Mouse (Mus musculus) midbrain, embryonic 13.5 days (tissue): ENCODE measurements around the gene C530008M17Rik. TPM values are rescaled to one million over a fixed set of nuclear protein-coding genes. Genes with fewer than 3 reads are reported as not detected.

ENCODE experiments used
- ATAC-seq: fragments of 200-750 bp; cut with Nextera tagmentation; 2 replicates; pipeline ENCODE4 v1.8.0; 2017; ENCODE audit warnings: mild to moderate bottlenecking, moderate TSS enrichment, moderate library complexity
- H3K27ac ChIP-seq: fragments of 300-500 bp; sonication (generic); 2 replicates; pipeline ENCODE4 v1.5.1; 2015; ENCODE audit warnings: inconsistent platforms, mild to moderate bottlenecking, moderate library complexity
- H3K27me3 ChIP-seq: fragments of 300-500 bp; sonication (generic); 2 replicates; pipeline ENCODE4 v1.6.1; 2015; ENCODE audit warnings: mild to moderate bottlenecking, inconsistent platforms
- H3K36me3 ChIP-seq: fragments of 300-500 bp; sonication (generic); 2 replicates; pipeline ENCODE4 v1.6.1; 2015; ENCODE audit warnings: mild to moderate bottlenecking, inconsistent platforms
- H3K4me1 ChIP-seq: fragments of 300-500 bp; sonication (generic); replicated peaks from 2 replicates; pipeline ENCODE4 v1.6.1; 2015; ENCODE audit warnings: inconsistent platforms
- H3K4me2 ChIP-seq: fragments of 300-500 bp; sonication (generic); replicated peaks from 2 replicates; pipeline ENCODE4 v1.6.1; 2015; ENCODE audit warnings: moderate library complexity, mild to moderate bottlenecking, inconsistent platforms
- H3K4me3 ChIP-seq: fragments of 300-500 bp; sonication (generic); replicated peaks from 2 replicates; pipeline ENCODE4 v1.5.1; 2015; ENCODE audit warnings: mild to moderate bottlenecking, inconsistent platforms
- H3K9ac ChIP-seq: fragments of 300-500 bp; sonication (generic); replicated peaks from 2 replicates; pipeline ENCODE4 v1.6.1; 2015; ENCODE audit warnings: mild to moderate bottlenecking, inconsistent platforms
- H3K9me3 ChIP-seq: fragments of 300-500 bp; sonication (generic); 2 replicates; pipeline ENCODE4 v1.6.1; 2016; ENCODE audit warnings: mild to moderate bottlenecking, inconsistent platforms
- WGBS: fragments of 180-500 bp; shearing (Covaris S2); methylation state at CpG from one replicate; pipeline ENCODE4 v1.1.7; 2015; 5-methylcytosine and 5-hydroxymethylcytosine counted together
- polyA plus RNA-seq: library from polyadenylated mRNA; unstranded; fragments of >200 nt; fragmentation: Nextera tagmentation; extraction: Ambion mirVana; gene quantifications from 2 replicates; pipeline ENCODE4 v1.2.1, GENCODE M21; 2015

C530008M17Rik gene
- polyA plus RNA-seq, 1 experiment from 2014 or later, result 75.2 TPM

GRCm38 (mm10) chr5:76713743-76714142 is 57.4 kb downstream of the C530008M17Rik start:
- Histone ChIP-seq H3K4me2 (no peak overlapping the region), H3K27ac (no peak overlapping the region), H3K9ac (no peak overlapping the region), H3K4me1 (peaks cover 12% of the 10 kb centered on the region), H3K36me3 (no peaks in the 10 kb centered on the region), H3K27me3 (no peaks in the 10 kb centered on the region), H3K4me3 (no peak overlapping the region), H3K9me3 (no peaks in the 10 kb centered on the region)
- ATAC-seq, result no peak
- 96% methylated on average over 7 of the region's 7 CpGs for WGBS

DNA sequence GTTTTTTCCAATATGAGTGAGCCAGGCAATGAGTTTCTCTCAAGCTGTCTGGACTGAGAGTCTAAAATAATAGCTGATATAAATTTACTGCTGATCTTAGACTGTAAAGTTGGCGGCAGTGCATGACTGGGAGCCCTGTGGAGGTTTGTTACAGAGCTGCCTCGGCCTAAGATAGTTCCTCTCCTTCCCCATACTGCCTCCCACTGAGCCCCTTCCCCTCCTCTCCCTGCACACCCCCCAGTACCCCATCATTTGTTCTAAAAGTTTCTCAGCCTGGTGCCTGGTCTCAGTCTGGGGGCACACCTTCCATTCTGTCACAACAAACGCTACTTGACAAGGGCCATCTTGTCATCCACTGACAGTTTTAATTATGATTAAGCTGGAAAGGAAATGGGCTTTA is 63.6 kb downstream of the C530008M17Rik start:
- ATAC-seq, result no peak
- no peak overlapping the region for H3K9ac ChIP-seq
- no peak overlapping the region for H3K4me3 ChIP-seq
- 82% methylated on average over 3 of the region's 3 CpGs for WGBS
- H3K4me2 ChIP-seq, result no peak overlapping the region
- peaks cover 18% of the 10 kb centered on the region for H3K4me1 ChIP-seq
- no peaks in the 10 kb centered on the region for H3K27me3 ChIP-seq
- H3K9me3 ChIP-seq, result no peaks in the 10 kb centered on the region
- no peak overlapping the region for H3K27ac ChIP-seq
- H3K36me3 ChIP-seq, result peaks cover 26% of the 10 kb centered on the region

- no peak overlapping the region for H3K27ac ChIP-seq
- WGBS, result 100% methylated on average over 2 of the region's 2 CpGs
- H3K4me1 ChIP-seq, result no peaks in the 10 kb centered on the region
- H3K36me3 ChIP-seq, result peaks cover 36% of the 10 kb centered on the region
- ATAC-seq, result no peak
- H3K4me3 ChIP-seq, result no peak overlapping the region
- no peak overlapping the region for H3K4me2 ChIP-seq
- H3K27me3 ChIP-seq, result no peaks in the 10 kb centered on the region
- H3K9me3 ChIP-seq, result no peaks in the 10 kb centered on the region
- no peak overlapping the region for H3K9ac ChIP-seq
These were observed 68.6 kb downstream of the C530008M17Rik start for GRCm38 (mm10) chr5:76724878-76725277.

- no peak for ATAC-seq
- Histone ChIP-seq H3K4me1 (no peaks in the 10 kb centered on the region), H3K36me3 (peaks cover 34% of the 10 kb centered on the region), H3K4me3 (no peak overlapping the region), H3K27ac (no peak overlapping the region), H3K9ac (no peak overlapping the region), H3K4me2 (no peak overlapping the region), H3K9me3 (no peaks in the 10 kb centered on the region), H3K27me3 (no peaks in the 10 kb centered on the region)
- 92% methylated on average over 8 of the region's 8 CpGs for WGBS
These were observed 70.3 kb downstream of the C530008M17Rik start for GRCm38 (mm10) chr5:76726518-76727103.

DNA sequence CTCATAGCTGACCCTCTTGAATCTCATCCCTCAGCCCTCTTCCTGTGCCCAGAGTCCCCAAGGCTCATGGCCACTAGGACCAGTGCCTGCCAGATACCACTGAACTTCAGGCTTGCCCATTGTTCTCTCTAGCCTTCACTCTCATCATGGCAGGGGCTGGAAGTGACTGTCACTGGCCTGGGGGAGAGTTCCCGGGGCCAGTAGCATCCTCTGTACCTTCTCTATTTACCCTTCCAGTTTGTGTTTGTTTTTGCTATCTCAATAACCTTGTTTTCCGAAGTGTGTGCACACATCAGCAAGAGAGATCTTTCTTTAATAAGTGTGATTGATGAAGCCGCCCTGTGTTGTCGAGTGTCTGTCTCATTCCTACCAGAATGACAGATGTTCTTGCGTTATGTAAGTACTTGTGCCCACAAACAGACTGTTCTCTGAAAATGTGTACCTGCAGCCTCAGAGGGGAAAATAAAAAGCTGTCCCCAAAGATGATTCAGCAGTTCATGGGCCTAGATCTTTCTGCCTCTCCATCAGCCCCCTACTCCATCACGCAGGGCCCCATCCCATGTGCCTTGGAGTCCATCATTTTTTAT is 76.8 kb downstream of the C530008M17Rik start:
- no peaks in the 10 kb centered on the region for H3K4me1 ChIP-seq
- no peak overlapping the region for H3K4me2 ChIP-seq
- no peaks in the 10 kb centered on the region for H3K9me3 ChIP-seq
- H3K27me3 ChIP-seq, result no peaks in the 10 kb centered on the region
- no peak overlapping the region for H3K4me3 ChIP-seq
- 93% methylated on average over 6 of the region's 6 CpGs for WGBS
- no peak overlapping the region for H3K27ac ChIP-seq
- peaks cover 11% of the 10 kb centered on the region; the same call in 1 of the 2 replicates for H3K36me3 ChIP-seq
- ATAC-seq, result no peak
- H3K9ac ChIP-seq, result no peak overlapping the region

DNA sequence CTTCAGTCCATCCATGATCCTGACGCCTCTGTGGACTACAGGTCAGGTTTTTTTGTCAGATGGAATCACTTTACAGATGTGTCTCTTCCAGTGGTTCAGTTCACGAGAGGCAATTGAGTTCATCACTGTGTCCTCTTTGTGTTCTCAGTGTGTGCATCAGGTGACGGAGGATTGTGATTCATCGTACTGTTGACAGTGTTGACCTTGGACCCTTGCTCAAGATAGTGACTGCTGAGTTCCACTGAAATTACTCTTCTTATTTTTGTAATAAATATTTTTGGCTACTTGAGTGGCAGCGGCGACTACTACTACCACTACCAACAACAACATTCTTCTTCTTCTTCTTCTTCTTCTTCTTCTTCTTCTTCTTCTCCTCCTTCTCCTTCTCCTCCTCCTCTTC is 85.2 kb downstream of the C530008M17Rik start:
- H3K27ac ChIP-seq, result no peak overlapping the region
- 96% methylated on average over 6 of the region's 6 CpGs for WGBS
- no peak overlapping the region for H3K4me3 ChIP-seq

GRCm38 (mm10) chr5:76742076-76742475 is 85.8 kb downstream of the C530008M17Rik start:
- no peak for ATAC-seq
- H3K4me3 ChIP-seq, result no peak overlapping the region
- H3K36me3 ChIP-seq, result peaks cover 41% of the 10 kb centered on the region
- no peak overlapping the region for H3K4me2 ChIP-seq
- no peak overlapping the region for H3K27ac ChIP-seq
- H3K9me3 ChIP-seq, result no peaks in the 10 kb centered on the region
- 0 out of 2 replicates have a peak, but pooled peaks cover 5% of the 10 kb centered on the region for H3K4me1 ChIP-seq
- no peaks in the 10 kb centered on the region for H3K27me3 ChIP-seq
- H3K9ac ChIP-seq, result no peak overlapping the region
- WGBS, result 98% methylated on average over 6 of the region's 6 CpGs

More for the DNA sequence above, 85.2 kb downstream of the C530008M17Rik start:
- ATAC-seq, result no peak
- H3K9me3 ChIP-seq, result no peaks in the 10 kb centered on the region
- 0 out of 2 replicates have a peak, but pooled peaks cover 5% of the 10 kb centered on the region for H3K4me1 ChIP-seq
- H3K27me3 ChIP-seq, result no peaks in the 10 kb centered on the region
- H3K36me3 ChIP-seq, result peaks cover 41% of the 10 kb centered on the region
- H3K4me2 ChIP-seq, result no peak overlapping the region
- H3K9ac ChIP-seq, result no peak overlapping the region

DNA sequence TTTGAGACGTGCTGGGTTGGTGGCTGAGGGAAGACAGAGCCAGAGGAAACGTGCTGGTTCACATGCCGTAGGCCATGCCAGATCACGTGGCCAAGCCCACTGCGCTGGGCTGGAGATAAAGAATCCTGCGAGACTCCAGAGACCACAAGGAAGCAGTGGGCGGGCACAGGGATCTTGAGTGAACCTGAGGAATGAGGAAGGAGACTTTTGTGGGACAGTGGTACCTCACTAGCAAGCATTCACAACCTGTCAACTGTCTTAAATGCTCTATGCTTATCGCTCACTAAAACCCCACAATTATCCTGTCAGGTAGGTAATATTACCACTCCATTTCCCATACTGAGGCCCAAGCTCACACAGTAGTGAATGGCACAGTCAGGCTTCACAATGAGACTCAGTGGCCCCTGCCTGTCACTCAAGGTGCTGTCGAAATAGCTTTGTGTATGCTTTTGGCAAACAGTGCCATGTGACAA is 88.5 kb downstream of the C530008M17Rik start:
- Histone ChIP-seq H3K9me3 (no peaks in the 10 kb centered on the region), H3K36me3 (peaks cover 29% of the 10 kb centered on the region), H3K4me3 (no peak overlapping the region), H3K4me1 (0 out of 2 replicates have a peak, but pooled peaks cover 8% of the 10 kb centered on the region), H3K4me2 (no peak overlapping the region), H3K27me3 (no peaks in the 10 kb centered on the region), H3K9ac (no peak overlapping the region), H3K27ac (no peak overlapping the region)
- ATAC-seq, result 0 out of 2 replicates have a peak, but pooled peaks have one; percentile 25
- WGBS, result 87% methylated on average over 9 of the region's 9 CpGs

DNA sequence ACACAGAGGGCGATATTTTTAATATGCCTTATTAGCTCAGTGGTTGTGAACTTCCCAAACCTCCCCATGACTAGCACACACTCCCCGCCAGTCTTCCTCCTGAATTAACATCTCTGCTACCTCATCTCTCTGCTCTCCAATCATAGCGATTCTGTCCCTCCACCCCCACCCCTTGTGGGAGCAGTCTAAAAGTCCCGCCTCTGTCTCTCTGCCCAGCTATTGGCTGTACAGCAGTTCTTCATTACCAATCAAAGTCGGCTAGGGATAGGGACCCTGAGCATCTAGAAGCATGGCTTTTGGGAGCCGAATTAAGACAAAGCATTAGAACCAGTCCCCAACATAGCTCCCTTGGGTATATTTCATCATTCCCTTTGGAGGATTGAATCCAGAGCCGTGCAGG is 91.5 kb downstream of the C530008M17Rik start:
- H3K36me3 ChIP-seq, result peaks cover 9% of the 10 kb centered on the region
- no peaks in the 10 kb centered on the region for H3K27me3 ChIP-seq
- H3K9me3 ChIP-seq, result no peaks in the 10 kb centered on the region
- peak; percentile 37 for ATAC-seq
- no peak overlapping the region for H3K27ac ChIP-seq
- WGBS, result 60% methylated on average over 7 of the region's 7 CpGs
- H3K4me3 ChIP-seq, result no peak overlapping the region
- H3K4me2 ChIP-seq, result no peak overlapping the region
- no peak overlapping the region for H3K9ac ChIP-seq
- H3K4me1 ChIP-seq, result peaks cover 26% of the 10 kb centered on the region

DNA sequence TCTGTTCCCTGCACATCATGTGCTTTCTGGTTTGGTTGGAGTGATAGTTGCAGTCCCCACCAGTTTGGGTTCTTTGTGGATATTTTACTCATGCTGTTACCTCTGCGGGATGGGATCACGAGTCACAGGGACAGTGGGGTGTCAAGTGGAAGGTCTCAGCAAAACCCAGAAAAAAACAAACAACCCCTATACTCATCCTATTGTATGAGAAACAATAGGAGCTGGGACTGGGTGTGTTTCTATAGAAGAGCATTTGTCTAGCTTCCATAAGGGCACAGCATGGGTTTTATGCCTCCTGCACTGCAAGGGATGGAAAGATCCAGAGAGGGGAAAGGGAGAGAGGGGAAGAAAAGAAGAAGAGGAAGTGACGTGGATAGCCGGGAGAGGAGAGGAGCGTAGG is 96.0 kb downstream of the C530008M17Rik start:
- WGBS, result 50% methylated on average over 5 of the region's 5 CpGs

DNA sequence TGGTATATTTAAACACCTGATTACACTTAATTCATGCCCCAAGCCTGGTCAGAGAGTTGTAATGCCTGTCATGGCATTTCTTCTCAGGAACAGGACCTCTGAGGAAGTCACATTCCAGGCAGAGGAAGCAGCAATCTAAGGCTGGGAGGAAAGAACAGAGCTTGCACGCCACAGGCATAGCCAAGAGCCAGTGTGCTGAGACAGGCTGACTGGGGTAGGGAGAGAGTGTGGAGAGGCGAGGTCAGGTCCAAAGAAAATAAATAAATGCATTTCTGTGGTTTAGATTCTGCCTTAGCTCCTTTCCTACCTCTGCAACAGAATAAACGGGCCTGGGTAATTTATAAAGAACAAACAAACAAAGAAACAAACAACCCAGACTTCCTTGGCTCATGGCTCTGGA is 104.0 kb downstream of the C530008M17Rik start:
- Histone ChIP-seq H3K4me2 (no peak overlapping the region), H3K9me3 (no peaks in the 10 kb centered on the region), H3K36me3 (peaks cover 4% of the 10 kb centered on the region; the same call in 1 of the 2 replicates), H3K9ac (no peak overlapping the region), H3K4me3 (no peak overlapping the region), H3K27ac (no peak overlapping the region), H3K27me3 (no peaks in the 10 kb centered on the region), H3K4me1 (peaks cover 57% of the 10 kb centered on the region)
- no peak for ATAC-seq
- WGBS, result 81% methylated on average over 3 of the region's 3 CpGs

More for the DNA sequence above, 96.0 kb downstream of the C530008M17Rik start:
- no peak overlapping the region for H3K4me2 ChIP-seq
- ATAC-seq, result no peak
- no peak overlapping the region for H3K27ac ChIP-seq
- H3K4me3 ChIP-seq, result no peak overlapping the region
- peaks cover 23% of the 10 kb centered on the region for H3K4me1 ChIP-seq
- H3K9me3 ChIP-seq, result no peaks in the 10 kb centered on the region
- H3K27me3 ChIP-seq, result no peaks in the 10 kb centered on the region
- H3K9ac ChIP-seq, result no peak overlapping the region
- no peaks in the 10 kb centered on the region for H3K36me3 ChIP-seq

DNA sequence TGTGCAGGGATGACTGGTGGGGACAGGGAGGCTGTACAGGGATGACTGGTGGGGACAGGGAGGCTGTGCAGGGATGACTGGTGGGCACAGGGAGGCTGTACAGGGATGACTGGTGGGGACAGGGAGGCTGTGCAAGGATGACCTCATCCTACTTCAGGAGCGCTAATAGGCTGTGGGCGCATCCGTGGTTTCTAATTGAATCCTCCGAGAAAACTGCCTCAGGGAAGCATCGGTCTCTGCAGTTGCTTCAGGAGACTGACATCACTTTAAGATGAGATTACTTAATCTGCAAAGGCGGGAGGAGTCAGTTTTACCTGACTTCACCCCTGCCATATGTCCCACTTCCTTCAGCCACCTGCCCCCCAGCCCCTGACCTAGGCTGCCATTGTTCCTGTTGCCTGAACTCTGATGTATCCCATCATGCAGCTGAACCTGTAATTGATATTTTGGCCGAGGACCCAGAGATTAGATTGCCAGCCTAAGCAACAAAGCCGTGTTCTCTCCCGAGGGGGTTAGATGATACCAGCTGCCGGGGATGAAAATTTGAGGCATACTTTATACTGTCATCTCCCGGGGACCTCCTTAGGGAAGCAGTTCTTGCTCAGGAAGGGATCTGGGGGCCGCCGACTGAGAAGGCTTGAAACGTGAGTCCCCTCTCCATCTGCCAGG is 105.9 kb downstream of the C530008M17Rik start:
- Histone ChIP-seq H3K4me2 (no peak overlapping the region), H3K4me3 (no peak overlapping the region), H3K27me3 (no peaks in the 10 kb centered on the region), H3K9ac (0 out of 2 replicates have a peak overlapping the region, but pooled peaks have one; percentile 0), H3K9me3 (0 out of 2 replicates have a peak, but pooled peaks cover 3% of the 10 kb centered on the region), H3K27ac (peak overlapping the region; percentile 84), H3K36me3 (peaks cover 15% of the 10 kb centered on the region), H3K4me1 (peaks cover 59% of the 10 kb centered on the region)
- 42% methylated on average over 14 of the region's 14 CpGs for WGBS
- ATAC-seq, result peak; percentile 53
